Mouse (Mus musculus): ENCODE measurements around the gene Kdelr1. TPM values are rescaled to one million over a fixed set of nuclear protein-coding genes. Genes with fewer than 3 reads are reported as not detected.

Kdelr1 gene
- total RNA-seq, 2 experiments from 2014 or later = 70.0 to 148 TPM

Other genes with a start within 250 kb of the Kdelr1 start
- gene Rasip1, start 245.3 kb upstream of the Kdelr1 start, total RNA-seq (2015) = 0.20 TPM in 1 of 2 replicates, not detected in the other
- gene Rasip1, start 245.3 kb upstream of the Kdelr1 start, total RNA-seq (2017) = 0.29 TPM in 1 of 2 replicates, not detected in the other
- gene Mamstr, start 232.8 kb upstream of the Kdelr1 start, total RNA-seq (2015) = not detected in 2 replicates
- 0.53 TPM in 1 of 2 replicates, not detected in the other for gene Mamstr, start 232.8 kb upstream of the Kdelr1 start, total RNA-seq (2017)
- gene Fut2, start 206.4 kb upstream of the Kdelr1 start, total RNA-seq (2015) = not detected in 2 replicates
- not detected in 2 replicates for gene Fut2, start 206.4 kb upstream of the Kdelr1 start, total RNA-seq (2017)
- gene Ntn5, start 188.8 kb upstream of the Kdelr1 start, total RNA-seq (2015) = not detected in 2 replicates
- not detected in 2 replicates for gene Ntn5, start 188.8 kb upstream of the Kdelr1 start, total RNA-seq (2017)
- not detected in 2 replicates for gene Sec1, start 178.4 kb upstream of the Kdelr1 start, total RNA-seq (2015)
- not detected in 2 replicates for gene Sec1, start 178.4 kb upstream of the Kdelr1 start, total RNA-seq (2017)
- not detected in 2 replicates for gene Car11, start 172.9 kb upstream of the Kdelr1 start, total RNA-seq (2015)
- not detected in 2 replicates for gene Car11, start 172.9 kb upstream of the Kdelr1 start, total RNA-seq (2017)
- gene Dbp, start 167.7 kb upstream of the Kdelr1 start, total RNA-seq (2015) = 3.3 and 4.1 TPM in 2 replicates
- gene Dbp, start 167.7 kb upstream of the Kdelr1 start, total RNA-seq (2017) = 3.9 and 5.9 TPM in 2 replicates
- gene Rpl18, start 157.3 kb upstream of the Kdelr1 start, total RNA-seq (2015) = 1,249 and 1,272 TPM in 2 replicates
- gene Rpl18, start 157.3 kb upstream of the Kdelr1 start, total RNA-seq (2017) = 1,058 and 1,261 TPM in 2 replicates
- gene Sphk2, start 154.8 kb upstream of the Kdelr1 start, total RNA-seq (2015) = 14.6 and 21.2 TPM in 2 replicates
- gene Sphk2, start 154.8 kb upstream of the Kdelr1 start, total RNA-seq (2017) = 13.7 and 15.7 TPM in 2 replicates
- 0.18 and 0.29 TPM in 2 replicates for gene Fam83e, start 151.6 kb upstream of the Kdelr1 start, total RNA-seq (2015)
- gene Fam83e, start 151.6 kb upstream of the Kdelr1 start, total RNA-seq (2017) = 0.12 and 0.22 TPM in 2 replicates
- not detected in 2 replicates for gene Spaca4, start 147.0 kb upstream of the Kdelr1 start, total RNA-seq (2015)
- not detected in 2 replicates for gene Spaca4, start 147.0 kb upstream of the Kdelr1 start, total RNA-seq (2017)
- 0.09 TPM in 1 of 2 replicates, not detected in the other for gene Lmtk3, start 89.0 kb upstream of the Kdelr1 start, total RNA-seq (2015)
- not detected in 2 replicates for gene Lmtk3, start 89.0 kb upstream of the Kdelr1 start, total RNA-seq (2017)
- gene Sult2b1, start 88.1 kb upstream of the Kdelr1 start, total RNA-seq (2015) = not detected in 2 replicates
- not detected in 2 replicates for gene Sult2b1, start 88.1 kb upstream of the Kdelr1 start, total RNA-seq (2017)
- 23.9 and 28.1 TPM in 2 replicates for gene Cyth2, start 58.2 kb upstream of the Kdelr1 start, total RNA-seq (2015)
- 41.4 and 44.2 TPM in 2 replicates for gene Cyth2, start 58.2 kb upstream of the Kdelr1 start, total RNA-seq (2017)
- gene Kcnj14, start 48.0 kb upstream of the Kdelr1 start, total RNA-seq (2015) = not detected in 2 replicates
- gene Kcnj14, start 48.0 kb upstream of the Kdelr1 start, total RNA-seq (2017) = 0.16 TPM in 1 of 2 replicates, not detected in the other
- gene Grwd1, start 41.8 kb upstream of the Kdelr1 start, total RNA-seq (2015) = 3.5 and 6.5 TPM in 2 replicates
- gene Grwd1, start 41.8 kb upstream of the Kdelr1 start, total RNA-seq (2017) = 2.6 and 3.9 TPM in 2 replicates
- 0.14 and 0.16 TPM in 2 replicates for gene Grin2d, start 5.6 kb downstream of the Kdelr1 start, total RNA-seq (2015)
- 0.04 and 0.07 TPM in 2 replicates for gene Grin2d, start 5.6 kb downstream of the Kdelr1 start, total RNA-seq (2017)
- gene Syngr4, start 23.9 kb downstream of the Kdelr1 start, total RNA-seq (2015) = 1.2 and 1.4 TPM in 2 replicates
- gene Syngr4, start 23.9 kb downstream of the Kdelr1 start, total RNA-seq (2017) = not detected in 2 replicates
- gene Tmem143, start 24.2 kb downstream of the Kdelr1 start, total RNA-seq (2015) = 1.9 and 8.0 TPM in 2 replicates
- gene Tmem143, start 24.2 kb downstream of the Kdelr1 start, total RNA-seq (2017) = 5.8 TPM in 2 replicates
- gene Emp3, start 48.6 kb downstream of the Kdelr1 start, total RNA-seq (2015) = 661 and 761 TPM in 2 replicates
- 564 and 565 TPM in 2 replicates for gene Emp3, start 48.6 kb downstream of the Kdelr1 start, total RNA-seq (2017)
- 0.84 and 3.3 TPM in 2 replicates for gene Ccdc114, start 51.3 kb downstream of the Kdelr1 start, total RNA-seq (2015)
- 3.2 and 3.4 TPM in 2 replicates for gene Ccdc114, start 51.3 kb downstream of the Kdelr1 start, total RNA-seq (2017)
- not detected in 2 replicates for gene Abcc6, start 157.5 kb downstream of the Kdelr1 start, total RNA-seq (2015)
- gene Abcc6, start 157.5 kb downstream of the Kdelr1 start, total RNA-seq (2017) = not detected in 2 replicates
- gene Nomo1, start 160.9 kb downstream of the Kdelr1 start, total RNA-seq (2015) = 11.9 and 12.5 TPM in 2 replicates
- 15.4 and 16.9 TPM in 2 replicates for gene Nomo1, start 160.9 kb downstream of the Kdelr1 start, total RNA-seq (2017)
- gene Kcnj11, start 228.0 kb downstream of the Kdelr1 start, total RNA-seq (2015) = not detected in 2 replicates
- not detected in 2 replicates for gene Kcnj11, start 228.0 kb downstream of the Kdelr1 start, total RNA-seq (2017)

Data from megakaryocyte, adult 5-6 weeks (primary cell).